Mouse (Mus musculus) stomach, postnatal 0 days (tissue): ENCODE results near the gene Hsp90aa1. TPM values are rescaled to one million over a fixed set of nuclear protein-coding genes. Genes with fewer than 3 reads are reported as not detected.
"Not testable (repeated sequence)": the region's sequence is repeated elsewhere in the genome, so short reads cannot be mapped to it uniquely, and the experiment has no call there.

Source experiments
- ATAC-seq: fragments of 200-750 bp; cut with Nextera tagmentation; 2 replicates; pipeline ENCODE4 v1.8.0; 2017; ENCODE audit not compliant: low FRiP score, low TSS enrichment
- DNase-seq: peaks from one replicate; pipeline ENCODE4 v3.0.0-alpha.2; 2016; ENCODE audit warnings: low spot score
- H3K27ac ChIP-seq: fragments of 300-500 bp; sonication (generic); replicated peaks from 2 replicates; pipeline ENCODE4 v1.5.1; 2014; ENCODE audit warnings: mild to moderate bottlenecking, control low read depth
- H3K27me3 ChIP-seq: fragments of 300-500 bp; sonication (generic); 2 replicates; pipeline ENCODE4 v1.6.1; 2014; ENCODE audit warnings: low read length; ENCODE audit not compliant: control insufficient read depth, insufficient read depth
- H3K36me3 ChIP-seq: fragments of 300-500 bp; sonication (generic); 2 replicates; pipeline ENCODE4 v1.6.1; 2014; ENCODE audit warnings: low read length, mixed read lengths; ENCODE audit not compliant: control insufficient read depth, insufficient read depth
- H3K4me1 ChIP-seq: fragments of 300-500 bp; sonication (generic); replicated peaks from 2 replicates; pipeline ENCODE4 v1.6.1; 2014; ENCODE audit warnings: antibody characterized with exemption; ENCODE audit not compliant: control insufficient read depth, insufficient read depth
- H3K4me2 ChIP-seq: fragments of 300-500 bp; sonication (generic); replicated peaks from 2 replicates; pipeline ENCODE4 v1.6.1; 2014; ENCODE audit warnings: low read depth, mild to moderate bottlenecking, control low read depth, moderate library complexity
- H3K4me3 ChIP-seq: fragments of 300-500 bp; sonication (generic); 2 replicates; pipeline ENCODE4 v1.5.1; 2014; ENCODE audit warnings: low read depth, low read length, control low read depth
- H3K9ac ChIP-seq: fragments of 300-500 bp; sonication (generic); 2 replicates; pipeline ENCODE4 v1.6.1; 2014; ENCODE audit warnings: mild to moderate bottlenecking, low read length, control low read depth, mixed read lengths
- H3K9me3 ChIP-seq: fragments of 300-500 bp; sonication (generic); 2 replicates; pipeline ENCODE4 v1.6.1; 2016; ENCODE audit warnings: low read length; ENCODE audit not compliant: control insufficient read depth
- CTCF ChIP-seq: IDR thresholded peaks from 2 replicates; pipeline ENCODE4 v1.5.1; 2016; ENCODE audit warnings: antibody characterized with exemption, low read depth, mild to moderate bottlenecking, moderate library complexity
- EP300 ChIP-seq: optimal IDR thresholded peaks from 2 replicates; pipeline ENCODE3; 2016; ENCODE audit warnings: antibody characterized with exemption
- WGBS: fragments of 180-500 bp; shearing (Covaris S2); extraction: QIAGEN DNeasy Blood & Tissue Kit; methylation state at CpG from one replicate; pipeline ENCODE4 v1.1.7; 2014; 5-methylcytosine and 5-hydroxymethylcytosine counted together
- polyA plus RNA-seq: library from polyadenylated mRNA; unstranded; fragments of >200 nt; fragmentation: Nextera tagmentation; extraction: Ambion mirVana; gene quantifications from 2 replicates; pipeline ENCODE4 v1.2.1, GENCODE M21; 2015

The Hsp90aa1 gene
- polyA plus RNA-seq, 1 experiment from 2014 or later, result 326 TPM

DNA sequence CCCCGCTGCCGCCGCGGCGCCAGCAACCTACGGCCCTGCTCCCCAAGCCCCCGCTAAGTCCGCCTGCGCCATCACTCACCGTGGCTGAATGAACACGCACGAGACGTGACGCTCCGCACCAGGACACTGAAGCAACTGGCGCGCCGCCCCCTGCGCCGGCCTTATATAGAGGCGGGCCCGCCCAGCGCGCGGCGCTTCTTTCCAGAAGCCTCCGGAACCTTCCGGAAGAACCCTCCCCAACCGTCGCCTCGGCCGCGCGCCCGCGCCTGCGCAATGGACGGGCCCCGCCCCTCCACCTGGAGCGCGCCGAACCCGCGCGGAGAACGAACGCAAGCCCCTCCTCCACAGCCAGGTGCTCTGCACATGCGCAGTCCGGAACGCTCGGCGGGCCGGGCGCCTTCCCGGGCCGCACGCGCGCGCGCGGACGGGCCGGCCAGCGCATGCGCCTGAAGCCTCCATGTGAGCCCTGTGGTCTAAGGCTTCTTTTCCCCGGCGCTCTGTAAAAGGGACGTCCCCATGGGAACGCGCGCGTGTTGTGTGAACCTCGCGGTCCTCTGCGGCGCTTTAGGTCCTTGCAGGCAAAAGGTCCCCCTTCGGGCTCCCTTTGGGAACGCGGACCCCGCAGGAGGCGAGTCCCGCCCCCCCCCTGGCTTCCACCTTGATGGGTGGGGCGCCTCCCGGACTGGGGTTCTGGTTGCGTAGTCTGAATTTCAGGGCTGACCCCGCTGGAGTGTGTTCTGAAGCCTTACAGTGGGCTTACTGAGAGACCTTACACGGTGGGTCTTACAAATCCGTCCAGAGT, 6.2 kb downstream of the Hsp90aa1 start:
- TF ChIP-seq EP300 (no peak), CTCF (no peak)
- WGBS, result under 1% methylated on average over 82 of the region's 89 CpGs
- peak; percentile 99 for DNase-seq
- H3K9ac ChIP-seq, result peak overlapping the region; percentile 96
- H3K27ac ChIP-seq, result peak overlapping the region; percentile 96
- H3K4me1 ChIP-seq, result peaks cover 2% of the 10 kb centered on the region; the same call in 1 of the 2 replicates
- H3K36me3 ChIP-seq, result peaks cover 8% of the 10 kb centered on the region
- H3K9me3 ChIP-seq, result no peaks in the 10 kb centered on the region
- peak overlapping the region; percentile 82 for H3K4me2 ChIP-seq
- no peaks in the 10 kb centered on the region for H3K27me3 ChIP-seq
- peak overlapping the region; percentile 100 for H3K4me3 ChIP-seq
- ATAC-seq, result peak; percentile 93

- H3K27ac ChIP-seq, result peak overlapping the region; percentile 96
- under 1% methylated on average over 30 of the region's 55 CpGs for WGBS
- DNase-seq, result peak; percentile 56
- H3K27me3 ChIP-seq, result no peaks in the 10 kb centered on the region
- H3K4me3 ChIP-seq, result peak overlapping the region; percentile 100
- ATAC-seq, result peak; percentile 49
- H3K9me3 ChIP-seq, result no peaks in the 10 kb centered on the region
- H3K36me3 ChIP-seq, result peaks cover 9% of the 10 kb centered on the region
- peaks cover 2% of the 10 kb centered on the region; the same call in 1 of the 2 replicates for H3K4me1 ChIP-seq
- TF ChIP-seq CTCF (no peak), EP300 (no peak)
- H3K9ac ChIP-seq, result peak overlapping the region; percentile 96
- peak overlapping the region; percentile 62 for H3K4me2 ChIP-seq
Observed at GRCm38 (mm10) chr12:110695676-110696171, 6.8 kb downstream of the Hsp90aa1 start.

GRCm38 (mm10) chr12:110693378-110693777, 9.2 kb downstream of the Hsp90aa1 start:
- not testable (repeated sequence) for H3K4me3 ChIP-seq, H3K9me3 ChIP-seq, H3K27ac ChIP-seq, H3K4me2 ChIP-seq, H3K4me1 ChIP-seq, ATAC-seq, H3K9ac ChIP-seq, DNase-seq, H3K27me3 ChIP-seq
- peaks cover 17% of the 10 kb centered on the region for H3K36me3 ChIP-seq
- 56% methylated on average over 5 of the region's 5 CpGs for WGBS

DNA sequence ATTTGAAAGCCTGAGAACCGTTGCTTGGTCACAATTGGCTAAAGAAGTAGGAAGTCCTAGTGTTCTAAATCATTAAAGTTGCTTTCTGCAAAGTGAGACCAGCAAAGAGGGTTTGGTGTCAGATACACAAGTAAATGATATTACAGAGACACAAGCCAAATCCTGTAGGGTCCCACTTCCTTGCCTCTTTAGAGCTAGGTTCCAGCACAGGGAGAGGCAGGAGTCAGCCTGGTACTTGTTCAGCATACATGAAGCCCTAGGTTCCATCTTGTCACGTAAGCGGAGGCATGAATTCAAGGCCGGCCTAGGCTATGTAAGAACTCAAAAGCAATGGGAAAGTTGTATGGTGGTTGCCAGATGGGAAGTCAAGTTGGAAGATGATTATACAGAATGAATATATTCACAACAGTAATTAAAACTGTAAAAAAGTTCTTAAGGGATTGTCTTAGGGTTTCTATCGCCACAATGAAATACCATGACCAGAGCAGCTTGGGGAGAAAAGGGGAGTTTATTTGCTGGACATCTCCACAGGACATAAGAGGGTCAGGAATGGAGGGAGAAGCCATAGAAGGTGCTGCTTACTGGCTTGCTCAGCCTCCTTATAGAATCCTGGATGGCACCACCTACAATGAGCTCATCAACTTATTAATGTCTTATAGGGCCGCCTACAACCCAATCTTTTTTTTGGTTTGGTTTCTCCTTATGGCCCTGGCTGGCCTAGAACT, 12.4 kb downstream of the Hsp90aa1 start:
- Histone ChIP-seq H3K27ac (no peak overlapping the region), H3K4me2 (no peak overlapping the region), H3K4me1 (0 out of 2 replicates have a peak, but pooled peaks cover 2% of the 10 kb centered on the region), H3K9ac (no peak overlapping the region), H3K4me3 (no peak overlapping the region), H3K27me3 (no peaks in the 10 kb centered on the region), H3K36me3 (peaks cover 17% of the 10 kb centered on the region), H3K9me3 (no peaks in the 10 kb centered on the region)
- 87% methylated on average over 6 of the region's 6 CpGs for WGBS
- no peak for ATAC-seq
- no peak for DNase-seq
- TF ChIP-seq CTCF, result no peak
- TF ChIP-seq EP300, result no peak

DNA sequence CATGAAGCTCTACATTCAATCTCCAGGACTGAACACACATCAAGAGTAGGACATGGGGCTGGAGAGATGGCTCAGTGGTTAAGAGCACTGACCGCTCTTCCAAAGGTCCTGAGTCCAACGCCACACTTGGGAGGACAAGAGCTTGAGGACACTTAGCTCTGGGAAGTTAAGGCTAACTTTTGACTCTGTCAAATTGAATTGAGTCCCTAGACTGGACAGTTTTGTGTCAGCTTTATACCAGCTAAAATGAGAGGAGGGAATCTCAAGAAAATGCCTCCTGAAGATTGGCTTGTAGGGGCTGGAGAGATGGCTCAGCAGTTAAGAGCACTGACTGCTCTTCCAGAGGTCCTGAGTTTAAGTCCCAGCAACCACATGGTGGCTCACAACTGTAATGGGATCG, 13.6 kb downstream of the Hsp90aa1 start:
- H3K4me3 ChIP-seq, ATAC-seq, H3K9me3 ChIP-seq, H3K4me2 ChIP-seq, H3K27me3 ChIP-seq, H3K27ac ChIP-seq, H3K4me1 ChIP-seq, DNase-seq, H3K9ac ChIP-seq: not testable (repeated sequence)
- 96% methylated on average over 3 of the region's 3 CpGs for WGBS
- H3K36me3 ChIP-seq, result peaks cover 17% of the 10 kb centered on the region
